Mouse (Mus musculus) testis, postnatal 10 days (tissue): ENCODE data around the gene Mertk.

Experiments used
- DNase-seq: peaks from one replicate; pipeline ENCODE4 v3.0.0; 2021; ENCODE audit warnings: low spot score

The Mertk gene

GRCm38 (mm10) chr2:128768545-128769247 lies 69.9 kb downstream of the Mertk start:
- no peak for DNase-seq

DNA sequence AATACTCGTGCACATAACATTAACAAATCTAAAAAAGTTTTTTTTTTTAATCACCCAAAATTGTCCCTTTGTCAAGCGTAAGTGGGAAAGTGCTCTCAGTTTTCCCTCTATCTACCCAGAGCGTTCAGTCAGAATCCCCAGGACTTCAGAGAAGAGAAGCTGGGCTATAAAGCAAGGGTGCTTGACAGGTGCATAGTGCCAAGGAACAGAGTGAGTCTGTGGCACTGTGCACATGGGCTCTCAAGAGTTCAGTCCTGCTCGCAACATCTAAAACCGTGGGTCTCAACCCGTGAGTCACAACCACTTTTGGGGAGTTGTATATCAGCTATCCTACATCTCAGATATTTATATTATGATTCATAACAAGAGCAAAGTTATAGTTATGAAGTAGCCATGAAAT lies 71.8 kb downstream of the Mertk start:
- DNase-seq: no peak

DNA sequence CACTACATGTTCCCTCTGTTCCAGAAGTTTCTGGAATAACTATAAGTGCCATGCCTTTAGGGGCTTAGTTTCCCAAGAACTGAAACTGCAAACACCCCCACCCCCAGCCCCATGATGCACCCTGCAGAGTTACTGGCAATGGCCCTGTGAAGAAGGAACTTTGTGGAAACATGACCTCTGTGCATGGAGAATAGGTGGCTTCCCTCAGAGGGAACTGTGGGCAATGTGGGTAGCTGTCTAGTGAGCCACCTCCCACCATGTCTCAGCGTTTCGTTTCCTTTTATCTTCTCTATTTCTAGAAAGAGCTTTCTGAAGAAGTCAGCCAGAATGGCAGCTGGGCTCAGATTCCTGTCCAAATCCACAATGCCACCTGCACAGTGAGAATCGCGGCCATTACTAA lies 72.3 kb downstream of the Mertk start:
- no peak for DNase-seq

- no peak for DNase-seq
Measured at GRCm38 (mm10) chr2:128771750-128772338, 73.1 kb downstream of the Mertk start.

- DNase-seq: no peak
Measured at GRCm38 (mm10) chr2:128782231-128782630, 83.5 kb downstream of the Mertk start.

DNA sequence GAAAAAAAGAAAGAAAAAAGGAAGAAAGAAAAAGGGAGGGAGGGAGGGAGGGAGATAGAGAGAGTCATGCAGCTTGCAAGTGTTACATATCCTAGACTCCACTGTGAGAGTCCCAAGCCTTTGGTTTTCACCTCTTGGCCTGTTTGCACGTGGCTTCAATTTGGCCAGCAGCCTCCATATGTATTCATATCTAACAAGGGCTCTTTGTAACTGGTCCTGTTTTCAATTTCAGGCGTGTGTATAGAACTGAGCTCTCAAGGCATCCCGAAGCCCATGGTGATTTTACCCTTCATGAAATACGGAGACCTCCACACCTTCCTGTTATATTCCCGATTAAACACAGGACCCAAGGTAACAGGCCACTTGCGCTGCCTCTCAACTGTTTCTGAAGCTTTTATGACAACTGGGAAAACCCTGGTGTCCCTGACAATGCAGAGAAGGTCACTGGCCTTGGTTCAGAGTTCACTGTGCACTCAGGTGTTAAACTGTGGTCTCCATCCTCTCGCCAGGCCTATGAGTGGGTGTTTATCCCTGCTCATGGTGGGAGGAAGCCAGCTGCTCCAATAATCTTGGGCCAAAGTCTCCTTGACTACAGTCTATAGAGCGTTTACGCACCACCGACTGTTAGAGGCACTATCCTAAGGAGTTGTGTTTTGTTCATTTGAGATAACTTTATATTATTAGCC lies 85.0 kb downstream of the Mertk start:
- no peak for DNase-seq

DNA sequence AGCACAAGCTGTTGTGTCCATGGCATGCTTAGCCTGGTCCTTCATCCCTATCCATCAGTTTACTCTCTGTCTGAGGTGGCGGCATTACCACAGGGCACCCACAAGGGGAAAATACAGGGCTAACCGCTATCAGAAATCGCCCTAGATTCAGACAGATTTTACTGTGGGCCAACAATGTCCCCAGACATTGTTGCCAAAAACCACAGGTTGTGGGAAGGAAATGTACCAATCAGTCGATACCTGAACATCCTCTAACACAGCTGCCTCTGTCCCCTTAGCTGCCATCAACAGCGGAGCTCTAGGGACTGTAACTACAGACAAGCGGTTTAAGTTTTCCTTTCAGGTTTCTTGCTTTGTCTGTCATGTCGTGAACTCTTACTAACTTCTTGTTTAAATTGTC lies 86.1 kb downstream of the Mertk start:
- DNase-seq: no peak

- DNase-seq: no peak
Measured at GRCm38 (mm10) chr2:128786341-128786740, 87.6 kb downstream of the Mertk start.

GRCm38 (mm10) chr2:128786795-128787194 lies 88.0 kb downstream of the Mertk start:
- no peak for DNase-seq

GRCm38 (mm10) chr2:128787805-128788204 lies 89.0 kb downstream of the Mertk start:
- DNase-seq: no peak

DNA sequence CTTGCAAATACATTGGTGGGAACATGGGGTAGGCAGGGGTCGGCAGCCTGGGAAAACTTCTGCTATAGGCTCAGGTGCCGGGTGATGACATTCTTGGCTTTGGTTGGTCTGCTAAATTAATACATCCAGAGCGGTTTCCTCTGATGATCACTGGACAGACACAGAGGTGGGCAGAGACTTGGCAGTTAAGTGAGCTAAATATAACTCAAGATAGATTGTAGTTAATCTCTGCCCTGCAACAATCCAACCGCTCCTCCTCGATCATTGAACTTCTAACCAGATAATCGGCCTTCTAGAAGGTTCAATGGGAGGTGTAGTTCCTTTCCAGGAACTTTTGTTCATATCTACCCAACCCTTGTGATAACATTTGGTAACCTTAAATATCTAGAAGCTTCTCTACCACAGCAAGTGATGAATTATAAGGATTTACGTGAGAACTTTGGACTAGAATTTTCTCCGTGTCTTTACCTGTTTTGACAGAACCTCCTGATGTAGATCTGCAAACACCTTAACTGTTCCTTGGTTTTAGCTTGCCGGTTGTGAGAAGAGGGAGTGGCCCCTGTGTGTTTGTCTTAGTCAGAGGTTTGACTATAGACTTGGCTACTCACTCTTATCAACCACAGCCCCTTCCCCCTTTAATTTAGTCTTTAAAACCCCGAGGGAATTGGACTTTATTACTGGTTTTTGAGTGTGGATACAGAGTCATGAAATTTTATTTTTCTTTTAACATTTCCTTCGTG lies 92.3 kb downstream of the Mertk start:
- no peak for DNase-seq

DNA sequence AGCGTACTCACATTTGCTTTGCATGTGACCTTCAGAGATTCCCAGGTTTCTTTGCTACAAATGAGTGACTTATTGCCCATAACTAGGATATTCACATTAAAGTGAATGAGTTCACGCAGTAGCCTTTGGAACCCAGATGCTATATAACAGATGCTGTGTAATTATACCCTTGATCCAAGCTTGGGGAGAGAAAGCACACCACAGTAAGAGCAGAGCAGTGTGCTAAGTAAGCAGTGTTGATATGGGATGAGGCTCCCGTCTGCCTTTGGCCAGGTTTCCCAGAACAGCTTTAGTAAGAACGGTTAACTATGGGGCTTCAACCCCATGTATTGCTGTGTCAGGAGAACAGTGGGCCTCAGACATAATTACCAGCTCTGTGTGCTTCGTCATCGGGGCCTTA lies 95.2 kb downstream of the Mertk start:
- DNase-seq: no peak

DNA sequence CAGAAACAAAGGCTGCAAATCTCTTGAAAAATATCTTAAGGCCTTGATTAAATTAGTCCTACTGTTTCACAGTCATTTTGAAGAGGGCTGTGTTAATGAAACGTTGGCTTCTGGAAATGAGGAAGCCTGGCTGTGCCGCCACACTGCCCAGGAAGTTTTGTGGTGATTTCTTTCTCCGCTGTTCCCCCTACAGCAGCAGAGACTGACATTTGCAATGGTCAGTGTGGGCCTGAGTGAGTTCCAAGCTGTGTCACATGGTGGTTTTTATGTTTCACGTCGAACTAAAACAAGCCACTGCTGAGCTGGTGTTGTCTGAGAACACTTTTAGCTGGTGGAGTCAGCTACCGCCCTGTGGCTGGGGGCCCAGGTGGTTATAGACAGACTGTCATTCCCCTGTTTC lies 97.7 kb downstream of the Mertk start:
- no peak for DNase-seq

GRCm38 (mm10) chr2:128803441-128803840 lies 104.7 kb downstream of the Mertk start:
- DNase-seq: no peak

DNA sequence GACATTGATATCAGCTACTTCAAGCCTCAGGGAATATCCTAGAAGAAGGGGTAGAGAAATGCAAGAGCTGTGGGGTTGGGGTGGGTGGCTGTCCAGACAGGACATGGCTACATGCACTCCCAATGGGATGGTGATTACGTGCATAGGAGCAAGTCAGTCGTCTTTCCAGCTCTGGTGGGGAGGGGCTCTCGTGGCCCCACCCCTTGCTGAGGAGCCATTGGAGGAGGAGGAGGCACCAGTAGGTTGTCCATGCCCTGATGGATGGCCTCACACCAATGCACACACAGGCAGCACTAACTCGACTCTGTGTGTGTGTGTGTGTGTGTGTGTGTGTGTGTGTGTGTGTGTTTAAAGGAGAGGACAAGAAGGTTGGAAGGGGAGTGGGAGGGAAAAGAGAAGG lies 106.6 kb downstream of the Mertk start:
- DNase-seq: no peak

- no peak for DNase-seq
Measured at GRCm38 (mm10) chr2:128806561-128806960, 107.8 kb downstream of the Mertk start.

GRCm38 (mm10) chr2:128812761-128813160 lies 114.0 kb downstream of the Mertk start:
- no peak for DNase-seq

DNA sequence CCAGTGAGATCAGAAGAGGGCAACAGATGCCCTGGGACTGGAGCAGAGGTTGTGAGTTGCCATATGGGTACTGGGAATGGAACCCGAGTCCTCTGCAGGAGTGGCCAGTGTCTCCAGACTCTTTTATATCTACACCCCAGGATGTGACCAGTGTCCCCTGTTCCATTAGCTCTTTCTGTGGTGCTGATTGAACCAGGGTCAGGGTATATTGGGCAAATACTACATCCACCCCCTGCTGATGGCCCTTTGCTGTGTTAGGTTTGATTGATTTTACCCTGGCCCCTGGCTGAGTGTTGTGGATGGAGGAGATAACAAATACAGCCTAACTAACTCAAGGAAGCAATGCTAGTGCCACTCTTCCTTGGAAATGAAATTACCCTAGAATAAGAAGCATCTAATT lies 117.6 kb downstream of the Mertk start:
- no peak for DNase-seq

GRCm38 (mm10) chr2:128816916-128817315 lies 118.2 kb downstream of the Mertk start:
- DNase-seq: no peak

- DNase-seq: peak; percentile 61
Measured at GRCm38 (mm10) chr2:128817387-128817785, 118.6 kb downstream of the Mertk start.

GRCm38 (mm10) chr2:128817786-128818681 lies 119.3 kb downstream of the Mertk start, which contains the start of gene Tmem87b:
TSS of gene Tmem87b (plus strand) at chr2:128818118.
- DNase-seq: peak; percentile 100
